Mouse (Mus musculus) CH12.LX (cell line): ENCODE measurements at regions not wholly inside any gene's neighbourhood (a gene's known extent, or its start where the extent isn't known, plus 50 kb on each side); places are given as distances from the start of the nearest gene placed in this dataset.

Experiments used
- DNase-seq: peaks from one replicate; pipeline ENCODE4 v3.0.0-alpha.2; 2013; ENCODE audit errors: extremely low read depth
- H3K27ac ChIP-seq: 2 replicates; pipeline ENCODE4 v1.5.1; 2012; ENCODE audit warnings: low read depth, mild to moderate bottlenecking, control low read depth, moderate library complexity; ENCODE audit not compliant: insufficient read depth
- H3K27me3 ChIP-seq: replicated peaks from 2 replicates; pipeline ENCODE3; 2012; ENCODE audit warnings: inconsistent platforms
- H3K36me3 ChIP-seq, 2 experiments: replicated peaks in 1 of 2; 2 replicates each; pipeline versions ENCODE3 to v1.6.1; 2012; ENCODE audit warnings: inconsistent platforms in 1 of 2, low read length in 1 of 2, mild to moderate bottlenecking in 1 of 2, mixed read lengths in 1 of 2, moderate library complexity in 1 of 2; ENCODE audit not compliant: control insufficient read depth in 1 of 2, insufficient read depth in 1 of 2
- H3K4me1 ChIP-seq, 2 experiments: 2 replicates each; pipeline ENCODE4 v1.6.1; 2012; ENCODE audit warnings: inconsistent platforms in 1 of 2, moderate library complexity in 1 of 2; ENCODE audit not compliant: insufficient read depth in 2 of 2, control insufficient read depth in 1 of 2
- H3K4me2 ChIP-seq: 2 replicates; pipeline ENCODE4 v1.6.1; 2012; ENCODE audit warnings: low read depth, mild to moderate bottlenecking, control low read depth; ENCODE audit not compliant: poor library complexity, insufficient read depth, severe bottlenecking
- H3K4me3 ChIP-seq, 3 experiments: fragments of 150-350 bp in 1 of 3; sonication (generic) in 1 of 3; replicated peaks in 1 of 3; 2 replicates each; pipeline versions ENCODE3 to v1.5.1; 2011 to 2012; ENCODE audit warnings: low read depth in 2 of 3, low read length in 2 of 3, mild to moderate bottlenecking in 2 of 3, moderate library complexity in 2 of 3, control low read depth in 1 of 3, improper control_type of control experiment in 1 of 3, inconsistent platforms in 1 of 3, mixed read lengths in 1 of 3; ENCODE audit not compliant: poor library complexity in 1 of 3
- H3K79me2 ChIP-seq: replicated peaks from 2 replicates; pipeline ENCODE4 v1.6.1; 2012; ENCODE audit warnings: mild to moderate bottlenecking, moderate library complexity; ENCODE audit not compliant: control insufficient read depth, poor library complexity, insufficient read depth, severe bottlenecking; ENCODE audit errors: extremely low read depth
- H3K9ac ChIP-seq: 2 replicates; pipeline ENCODE4 v1.6.1; 2012; ENCODE audit warnings: low read depth, mild to moderate bottlenecking, control low read depth, moderate library complexity; ENCODE audit not compliant: insufficient read depth
- H3K9me3 ChIP-seq: replicated peaks from 2 replicates; pipeline ENCODE3; 2012; ENCODE audit warnings: low read length, inconsistent platforms, mixed read lengths
- BHLHE40 ChIP-seq: IDR thresholded peaks from 2 replicates; pipeline ENCODE4 v1.6.1; 2011; ENCODE audit warnings: mild to moderate bottlenecking, low read depth, low read length, improper control_type of control experiment
- CHD2 ChIP-seq: IDR thresholded peaks from 2 replicates; pipeline ENCODE4 v1.6.1; 2011; ENCODE audit warnings: low read length, improper control_type of control experiment
- CTCF ChIP-seq, 2 experiments: IDR thresholded peaks in 1 of 2; conservative IDR thresholded peaks in 1 of 2; 2 replicates each; pipeline ENCODE4 v1.5.1; 2011 to 2012; ENCODE audit warnings: low read depth in 2 of 2, low read length in 2 of 2, improper control_type of control experiment in 1 of 2, inconsistent platforms in 1 of 2, mild to moderate bottlenecking in 1 of 2, moderate library complexity in 1 of 2
- ELF1 ChIP-seq: IDR thresholded peaks from 2 replicates; pipeline ENCODE4 v1.6.1; 2014; ENCODE audit warnings: low read depth, mild to moderate bottlenecking, inconsistent platforms, low read length, improper control_type of control experiment
- GABPA ChIP-seq: IDR thresholded peaks from 2 replicates; pipeline ENCODE4 v1.6.1; 2012; ENCODE audit warnings: low read depth, low read length, improper control_type of control experiment, inconsistent platforms; ENCODE audit not compliant: insufficient replicate concordance
- HCFC1 ChIP-seq: IDR thresholded peaks from 2 replicates; pipeline ENCODE4 v1.6.1; 2012; ENCODE audit warnings: low read depth, mild to moderate bottlenecking, inconsistent platforms, low read length, improper control_type of control experiment
- JUND ChIP-seq: conservative IDR thresholded peaks from 2 replicates; pipeline ENCODE4 v1.6.1; 2011; ENCODE audit warnings: low read depth, low read length, improper control_type of control experiment
- KAT2A ChIP-seq: IDR thresholded peaks from 2 replicates; pipeline ENCODE4 v1.6.1; 2012; ENCODE audit warnings: low read length, improper control_type of control experiment, inconsistent platforms; ENCODE audit not compliant: insufficient replicate concordance
- MAX ChIP-seq: IDR thresholded peaks from 2 replicates; pipeline ENCODE4 v1.6.1; 2011; ENCODE audit warnings: low read length, improper control_type of control experiment
- MEF2A ChIP-seq: IDR thresholded peaks from 2 replicates; pipeline ENCODE4 v1.6.1; 2014; ENCODE audit warnings: low read depth, mild to moderate bottlenecking, inconsistent platforms, low read length, improper control_type of control experiment, borderline replicate concordance
- MYC ChIP-seq: IDR thresholded peaks from 2 replicates; pipeline ENCODE4 v1.6.1; 2011; ENCODE audit warnings: low read depth, mild to moderate bottlenecking, improper control_type of control experiment, low read length
- NELFE ChIP-seq: IDR thresholded peaks from 2 replicates; pipeline ENCODE4 v1.6.1; 2011; ENCODE audit warnings: low read depth, low read length, improper control_type of control experiment
- NRF1 ChIP-seq: IDR thresholded peaks from 2 replicates; pipeline ENCODE4 v1.6.1; 2014; ENCODE audit warnings: low read depth, mild to moderate bottlenecking, inconsistent platforms, low read length, improper control_type of control experiment, moderate library complexity
- PAX5 ChIP-seq: IDR thresholded peaks from 2 replicates; pipeline ENCODE4 v1.6.1; 2012; ENCODE audit warnings: low read length, inconsistent platforms, mixed read lengths
- POLR2AphosphoS2 ChIP-seq: IDR thresholded peaks from 2 replicates; pipeline ENCODE4 v1.6.1; 2011; ENCODE audit warnings: low read depth, low read length, improper control_type of control experiment
- RAD21 ChIP-seq: IDR thresholded peaks from 2 replicates; pipeline ENCODE4 v1.6.1; 2011; ENCODE audit warnings: low read depth, mild to moderate bottlenecking, low read length, improper control_type of control experiment, moderate library complexity
- SIN3A ChIP-seq: IDR thresholded peaks from 2 replicates; pipeline ENCODE4 v1.6.1; 2012; ENCODE audit warnings: low read length, improper control_type of control experiment, inconsistent platforms
- TBP ChIP-seq: conservative IDR thresholded peaks from 2 replicates; pipeline ENCODE4 v1.6.1; 2011; ENCODE audit warnings: low read depth, low read length, improper control_type of control experiment
- TCF12 ChIP-seq: IDR thresholded peaks from 2 replicates; pipeline ENCODE4 v1.6.1; 2014; ENCODE audit warnings: low read depth, mild to moderate bottlenecking, inconsistent platforms, low read length, improper control_type of control experiment
- UBTF ChIP-seq: IDR thresholded peaks from 2 replicates; pipeline ENCODE4 v1.6.1; 2012; ENCODE audit warnings: low read depth, mild to moderate bottlenecking, inconsistent platforms, low read length, improper control_type of control experiment, moderate library complexity
- USF1 ChIP-seq: IDR thresholded peaks from 2 replicates; pipeline ENCODE4 v1.6.1; 2014; ENCODE audit warnings: low read depth, mild to moderate bottlenecking, inconsistent platforms, low read length, improper control_type of control experiment
- USF2 ChIP-seq: conservative IDR thresholded peaks from 2 replicates; pipeline ENCODE4 v1.6.1; 2011; ENCODE audit warnings: low read depth, low read length, improper control_type of control experiment
- ZC3H11A ChIP-seq: IDR thresholded peaks from 2 replicates; pipeline ENCODE4 v1.6.1; 2012; ENCODE audit warnings: low read depth, mild to moderate bottlenecking, inconsistent platforms, low read length, improper control_type of control experiment
- ZMIZ1 ChIP-seq: IDR thresholded peaks from 2 replicates; pipeline ENCODE4 v1.6.1; 2012; ENCODE audit warnings: low read depth, mild to moderate bottlenecking, inconsistent platforms, low read length, improper control_type of control experiment
- dilution Hi-C: fragments of 300-500 bp; cut with MboI; formaldehyde crosslinking; loops from 2 replicates; pipeline ENCODE4 v1.14.3; 2020; ENCODE audit warnings: low sequenced_read_pairs; ENCODE audit not compliant: extremely low pct_unique_long_range_greater_than_20kb, extremely low pct_ligation_motif_present
- in situ Hi-C: fragments of 300-500 bp; cut with MboI; formaldehyde crosslinking; loops from 3 replicates; pipeline ENCODE4 v1.14.3; 2019; ENCODE audit warnings: low sequenced_read_pairs, low pct_ligation_motif_present, low pct_unique_long_range_greater_than_20kb, mixed read lengths

DNA sequence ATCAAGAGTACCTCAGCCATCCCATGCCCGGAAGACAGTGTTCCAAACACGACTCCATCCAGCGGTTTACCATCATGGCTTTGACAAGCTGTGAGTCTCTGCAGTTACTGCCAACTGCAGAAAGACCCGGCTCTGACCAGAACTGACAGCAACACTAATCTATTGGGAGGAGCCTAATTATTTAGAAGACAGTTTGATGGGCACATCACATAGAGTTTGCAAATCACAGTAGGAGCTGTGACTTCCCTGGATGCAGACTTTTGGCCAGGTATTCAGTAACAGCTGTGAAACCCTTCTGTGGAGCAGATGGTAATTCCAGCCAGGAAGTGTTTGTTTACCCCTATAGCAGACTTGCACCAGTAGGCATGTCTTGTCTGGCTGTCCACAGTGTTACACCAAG lies 55.8 kb upstream of the Adra1d start:
- no peaks in the 10 kb centered on the region for H3K79me2 ChIP-seq
- H3K9ac ChIP-seq = no peak overlapping the region
- H3K4me3 ChIP-seq = no peak overlapping the region
- DNase-seq = no peak
- no peak for TF ChIP-seq TCF12
- TF ChIP-seq USF1 = no peak
- no peak for TF ChIP-seq USF2
- no peak for TF ChIP-seq MAX
- no peak for TF ChIP-seq NRF1
- TF ChIP-seq NELFE = no peak
- no peak for TF ChIP-seq KAT2A
- no peak for TF ChIP-seq MEF2A
- TF ChIP-seq ZMIZ1 = no peak
- TF ChIP-seq HCFC1 = no peak
- no peak for TF ChIP-seq POLR2AphosphoS2
- no peak for TF ChIP-seq RAD21
- TF ChIP-seq CHD2 = no peak
- TF ChIP-seq, all 38 proteins: peak for 0
- dilution Hi-C loops = no loop called here
- H3K9me3 ChIP-seq = no peaks in the 10 kb centered on the region
- H3K27ac ChIP-seq = no peak overlapping the region
- H3K4me2 ChIP-seq = no peak overlapping the region
- no peaks in the 10 kb centered on the region for H3K4me1 ChIP-seq
- H3K27me3 ChIP-seq = peaks cover 39% of the 10 kb centered on the region
- no peaks in the 10 kb centered on the region for H3K36me3 ChIP-seq
- in situ Hi-C loops = no loop called here

DNA sequence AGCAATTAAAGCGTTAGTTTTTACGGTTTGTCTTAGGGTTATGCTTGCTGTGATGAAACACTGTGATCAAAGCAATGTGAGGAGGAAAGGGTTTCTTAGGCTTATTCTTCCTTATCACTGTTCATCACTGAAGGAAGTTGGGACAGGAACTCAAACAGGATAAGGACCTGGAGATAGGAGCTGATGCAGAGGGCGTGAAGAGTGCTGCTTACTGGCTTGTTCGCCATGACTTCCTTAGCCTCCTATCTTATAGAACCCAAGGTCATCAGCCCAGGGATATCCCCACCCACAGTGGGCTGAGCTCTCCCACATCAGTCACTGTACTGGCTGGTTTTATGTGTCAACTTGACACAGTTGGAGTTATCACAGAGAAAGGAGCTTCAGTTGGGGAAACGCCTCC lies 50.4 kb upstream of the Adra1d start:
- in situ Hi-C loops = no loop called here
- Histone ChIP-seq H3K36me3 (no peaks in the 10 kb centered on the region), H3K4me1 (no peaks in the 10 kb centered on the region), H3K79me2 (no peaks in the 10 kb centered on the region), H3K9me3 (no peaks in the 10 kb centered on the region), H3K4me2 (no peak overlapping the region), H3K27ac (no peak overlapping the region), H3K9ac (no peak overlapping the region), H3K4me3 (no peak overlapping the region), H3K27me3 (peaks cover 48% of the 10 kb centered on the region)
- DNase-seq = no peak
- dilution Hi-C loops = no loop called here
- TF ChIP-seq CHD2 (no peak), PAX5 (no peak), RAD21 (no peak), TBP (no peak), MAX (no peak), UBTF (no peak), NRF1 (no peak), ELF1 (no peak), SIN3A (no peak), JUND (no peak), BHLHE40 (no peak), GABPA (no peak), KAT2A (no peak), CTCF (conservative IDR thresholded peaks at IDR 0.05 in 1 of 2, IDR thresholded peaks at IDR 0.05 in 1 of 2; ENCODE audit: low read depth in 2 of 2, low read length in 2 of 2) (no peak), HCFC1 (no peak), ZC3H11A (no peak), MYC (no peak)
- TF ChIP-seq, all 38 proteins: peak for 0
